Mouse (Mus musculus) midbrain, embryonic 14.5 days (tissue): ENCODE data around the gene Cd2ap. TPM values are rescaled to one million over a fixed set of nuclear protein-coding genes. Genes with fewer than 3 reads are reported as not detected.

Experiments
- ATAC-seq: fragments of 200-750 bp; cut with Nextera tagmentation; 2 replicates; pipeline ENCODE4 v1.8.0; 2017; ENCODE audit warnings: moderate number of reproducible peaks, moderate library complexity; ENCODE audit not compliant: low FRiP score, low TSS enrichment
- DNase-seq: peaks from one replicate; pipeline ENCODE4 v3.0.0-alpha.2; 2015
- H3K27ac ChIP-seq: fragments of 300-500 bp; sonication (generic); replicated peaks from 2 replicates; pipeline ENCODE4 v1.5.1; 2014; ENCODE audit warnings: mild to moderate bottlenecking, low read depth, low read length, moderate library complexity
- H3K27me3 ChIP-seq: fragments of 300-500 bp; sonication (generic); 2 replicates; pipeline ENCODE4 v1.6.1; 2014; ENCODE audit warnings: low read length, control low read depth, mixed read lengths; ENCODE audit not compliant: control insufficient read depth, insufficient read depth
- H3K36me3 ChIP-seq: fragments of 300-500 bp; sonication (generic); 2 replicates; pipeline ENCODE4 v1.6.1; 2014; ENCODE audit warnings: low read length, control low read depth; ENCODE audit not compliant: control insufficient read depth, insufficient read depth
- H3K4me1 ChIP-seq: fragments of 300-500 bp; sonication (generic); 2 replicates; pipeline ENCODE4 v1.6.1; 2014; ENCODE audit warnings: mild to moderate bottlenecking, antibody characterized with exemption, low read length, control low read depth; ENCODE audit not compliant: control insufficient read depth, insufficient read depth
- H3K4me2 ChIP-seq: fragments of 300-500 bp; sonication (generic); 2 replicates; pipeline ENCODE4 v1.6.1; 2014; ENCODE audit warnings: mild to moderate bottlenecking, low read length, moderate library complexity
- H3K4me3 ChIP-seq: fragments of 300-500 bp; sonication (generic); replicated peaks from 2 replicates; pipeline ENCODE4 v1.5.1; 2014; ENCODE audit warnings: low read depth, low read length
- H3K9ac ChIP-seq: fragments of 300-500 bp; sonication (generic); replicated peaks from 2 replicates; pipeline ENCODE4 v1.6.1; 2014; ENCODE audit warnings: mild to moderate bottlenecking, low read length, moderate library complexity
- H3K9me3 ChIP-seq: fragments of 300-500 bp; sonication (generic); 2 replicates; pipeline ENCODE4 v1.6.1; 2016; ENCODE audit warnings: low read length, control low read depth, mixed read lengths; ENCODE audit not compliant: control insufficient read depth
- WGBS: fragments of 180-500 bp; shearing (Covaris S2); extraction: QIAGEN DNeasy Blood & Tissue Kit; methylation state at CpG from one replicate; pipeline ENCODE4 v1.1.7; 2014; 5-methylcytosine and 5-hydroxymethylcytosine counted together
- polyA plus RNA-seq: library from polyadenylated mRNA; unstranded; fragments of >200 nt; fragmentation: Nextera tagmentation; extraction: Ambion mirVana; gene quantifications from 2 replicates; pipeline ENCODE4 v1.2.1, GENCODE M21; 2014

The Cd2ap gene
- polyA plus RNA-seq, 1 experiment from 2014 or later: 11.3 TPM

GRCm38 (mm10) chr17:42882873-42883272 lies 6.4 kb upstream of the Cd2ap start:
- 81% methylated on average over 1 of the region's 1 CpGs for WGBS
- no peak for ATAC-seq
- H3K9ac ChIP-seq: no peak overlapping the region

GRCm38 (mm10) chr17:42876904-42877425 lies 500 bp upstream of the Cd2ap start:
- H3K9me3 ChIP-seq: no peaks in the 10 kb centered on the region
- 38% methylated on average over 13 of the region's 13 CpGs for WGBS
- H3K9ac ChIP-seq: peak overlapping the region; percentile 98
- peaks cover 11% of the 10 kb centered on the region for H3K4me1 ChIP-seq
- H3K27ac ChIP-seq: peak overlapping the region; percentile 95
- H3K27me3 ChIP-seq: no peaks in the 10 kb centered on the region
- peak overlapping the region; percentile 94 for H3K4me2 ChIP-seq
- peak; percentile 10; the same call in 1 of the 2 replicates for ATAC-seq
- H3K4me3 ChIP-seq: peak overlapping the region; percentile 88
- DNase-seq: no peak
- no peaks in the 10 kb centered on the region for H3K36me3 ChIP-seq

More at GRCm38 (mm10) chr17:42882873-42883272, 6.4 kb upstream of the Cd2ap start:
- Histone ChIP-seq H3K4me1 (no peaks in the 10 kb centered on the region), H3K27ac (no peak overlapping the region), H3K36me3 (no peaks in the 10 kb centered on the region), H3K4me3 (no peak overlapping the region), H3K27me3 (no peaks in the 10 kb centered on the region), H3K9me3 (no peaks in the 10 kb centered on the region), H3K4me2 (no peak overlapping the region)
- DNase-seq: no peak

- no peaks in the 10 kb centered on the region for H3K27me3 ChIP-seq
- no peaks in the 10 kb centered on the region for H3K36me3 ChIP-seq
- DNase-seq (peak; percentile 69), ATAC-seq (no peak)
- H3K4me2 ChIP-seq: peak overlapping the region; percentile 94
- 0% methylated on average over 17 of the region's 17 CpGs for WGBS
- H3K9ac ChIP-seq: peak overlapping the region; percentile 98
- H3K27ac ChIP-seq: peak overlapping the region; percentile 95; the same call in 1 of the 2 replicates
- peak overlapping the region; percentile 88 for H3K4me3 ChIP-seq
- H3K4me1 ChIP-seq: peaks cover 11% of the 10 kb centered on the region
- H3K9me3 ChIP-seq: no peaks in the 10 kb centered on the region
Observed at GRCm38 (mm10) chr17:42875571-42876000, 879 bp downstream of the Cd2ap start.

GRCm38 (mm10) chr17:42875015-42875414 lies 1.4 kb downstream of the Cd2ap start:
- H3K9ac ChIP-seq: peak overlapping the region; percentile 98; the same call in 1 of the 2 replicates
- no peaks in the 10 kb centered on the region for H3K27me3 ChIP-seq
- no peaks in the 10 kb centered on the region for H3K36me3 ChIP-seq
- H3K4me1 ChIP-seq: peaks cover 11% of the 10 kb centered on the region
- DNase-seq (peak; percentile 8), ATAC-seq (no peak)
- H3K4me3 ChIP-seq: peak overlapping the region; percentile 88
- peak overlapping the region; percentile 94 for H3K4me2 ChIP-seq
- 14% methylated on average over 6 of the region's 6 CpGs for WGBS
- H3K27ac ChIP-seq: no peak overlapping the region
- no peaks in the 10 kb centered on the region for H3K9me3 ChIP-seq

- Histone ChIP-seq H3K36me3 (no peaks in the 10 kb centered on the region), H3K27me3 (no peaks in the 10 kb centered on the region), H3K27ac (no peak overlapping the region), H3K9me3 (no peaks in the 10 kb centered on the region), H3K9ac (no peak overlapping the region), H3K4me3 (no peak overlapping the region), H3K4me1 (peaks cover 11% of the 10 kb centered on the region), H3K4me2 (no peak overlapping the region)
- DNase-seq: no peak
- no peak for ATAC-seq
Observed at GRCm38 (mm10) chr17:42870465-42870864, 6.0 kb downstream of the Cd2ap start.

- Histone ChIP-seq H3K4me2 (no peak overlapping the region), H3K27ac (no peak overlapping the region), H3K27me3 (no peaks in the 10 kb centered on the region), H3K36me3 (no peaks in the 10 kb centered on the region), H3K4me3 (no peak overlapping the region), H3K4me1 (no peaks in the 10 kb centered on the region), H3K9me3 (no peaks in the 10 kb centered on the region), H3K9ac (no peak overlapping the region)
- DNase-seq: no peak
- 66% methylated on average over 3 of the region's 3 CpGs for WGBS
- ATAC-seq: no peak
Observed at GRCm38 (mm10) chr17:42863186-42863585, 13.3 kb downstream of the Cd2ap start.

GRCm38 (mm10) chr17:42860370-42860769 lies 16.1 kb downstream of the Cd2ap start:
- no peak overlapping the region for H3K9ac ChIP-seq
- H3K4me2 ChIP-seq: no peak overlapping the region
- H3K27ac ChIP-seq: no peak overlapping the region
- H3K4me1 ChIP-seq: no peaks in the 10 kb centered on the region
- DNase-seq (no peak), ATAC-seq (no peak)
- no peaks in the 10 kb centered on the region for H3K9me3 ChIP-seq
- H3K4me3 ChIP-seq: no peak overlapping the region
- WGBS: 97% methylated on average over 1 of the region's 1 CpGs
- no peaks in the 10 kb centered on the region for H3K36me3 ChIP-seq
- H3K27me3 ChIP-seq: no peaks in the 10 kb centered on the region

GRCm38 (mm10) chr17:42857506-42857905 lies 19.0 kb downstream of the Cd2ap start:
- Histone ChIP-seq H3K4me2 (no peak overlapping the region), H3K9ac (no peak overlapping the region), H3K4me3 (no peak overlapping the region), H3K27me3 (no peaks in the 10 kb centered on the region), H3K36me3 (no peaks in the 10 kb centered on the region), H3K4me1 (no peaks in the 10 kb centered on the region), H3K9me3 (no peaks in the 10 kb centered on the region), H3K27ac (no peak overlapping the region)
- DNase-seq: no peak
- no peak for ATAC-seq
- 87% methylated on average over 3 of the region's 3 CpGs for WGBS

GRCm38 (mm10) chr17:42847108-42847507 lies 29.4 kb downstream of the Cd2ap start:
- H3K4me1 ChIP-seq: no peaks in the 10 kb centered on the region
- no peak overlapping the region for H3K4me2 ChIP-seq
- H3K36me3 ChIP-seq: peaks cover 6% of the 10 kb centered on the region; the same call in 1 of the 2 replicates
- H3K4me3 ChIP-seq: no peak overlapping the region
- DNase-seq (no peak), ATAC-seq (no peak)
- no peaks in the 10 kb centered on the region for H3K27me3 ChIP-seq
- H3K9me3 ChIP-seq: no peaks in the 10 kb centered on the region
- WGBS: 96% methylated on average over 2 of the region's 2 CpGs
- no peak overlapping the region for H3K9ac ChIP-seq
- H3K27ac ChIP-seq: no peak overlapping the region
